Mouse (Mus musculus) neural tube, embryonic 15.5 days (tissue): ENCODE measurements at regions not wholly inside any gene's neighbourhood (a gene's known extent, or its start where the extent isn't known, plus 50 kb on each side); places are given as distances from the start of the nearest gene placed in this dataset.
"Not testable (repeated sequence)": the region's sequence is repeated elsewhere in the genome, so short reads cannot be mapped to it uniquely, and the experiment has no call there.

Experiments used
- ATAC-seq: fragments of 200-750 bp; cut with Nextera tagmentation; 2 replicates; pipeline ENCODE4 v1.8.0; 2017; ENCODE audit warnings: mild to moderate bottlenecking, moderate TSS enrichment, moderate library complexity; ENCODE audit not compliant: low FRiP score
- H3K27ac ChIP-seq: fragments of 300-500 bp; sonication (generic); replicated peaks from 2 replicates; pipeline ENCODE4 v1.5.1; 2015; ENCODE audit warnings: mild to moderate bottlenecking, inconsistent platforms
- H3K27me3 ChIP-seq: fragments of 300-500 bp; sonication (generic); replicated peaks from 2 replicates; pipeline ENCODE4 v1.6.1; 2015; ENCODE audit warnings: inconsistent platforms
- H3K36me3 ChIP-seq: fragments of 300-500 bp; sonication (generic); 2 replicates; pipeline ENCODE4 v1.6.1; 2015; ENCODE audit warnings: inconsistent platforms
- H3K4me1 ChIP-seq: fragments of 300-500 bp; sonication (generic); 2 replicates; pipeline ENCODE4 v1.6.1; 2015; ENCODE audit warnings: inconsistent platforms
- H3K4me2 ChIP-seq: fragments of 300-500 bp; sonication (generic); 2 replicates; pipeline ENCODE4 v1.6.1; 2015; ENCODE audit warnings: inconsistent platforms, mild to moderate bottlenecking, moderate library complexity
- H3K4me3 ChIP-seq: fragments of 300-500 bp; sonication (generic); replicated peaks from 2 replicates; pipeline ENCODE4 v1.5.1; 2015; ENCODE audit warnings: mild to moderate bottlenecking, inconsistent platforms
- H3K9ac ChIP-seq: fragments of 300-500 bp; sonication (generic); replicated peaks from 2 replicates; pipeline ENCODE4 v1.6.1; 2015; ENCODE audit warnings: mild to moderate bottlenecking, inconsistent platforms
- H3K9me3 ChIP-seq: fragments of 300-500 bp; sonication (generic); replicated peaks from 2 replicates; pipeline ENCODE4 v1.6.1; 2016; ENCODE audit warnings: inconsistent platforms
- WGBS: fragments of 180-500 bp; shearing (Covaris S2); methylation state at CpG from one replicate; pipeline ENCODE4 v1.1.7; 2015; ENCODE audit warnings: mixed read lengths; 5-methylcytosine and 5-hydroxymethylcytosine counted together

DNA sequence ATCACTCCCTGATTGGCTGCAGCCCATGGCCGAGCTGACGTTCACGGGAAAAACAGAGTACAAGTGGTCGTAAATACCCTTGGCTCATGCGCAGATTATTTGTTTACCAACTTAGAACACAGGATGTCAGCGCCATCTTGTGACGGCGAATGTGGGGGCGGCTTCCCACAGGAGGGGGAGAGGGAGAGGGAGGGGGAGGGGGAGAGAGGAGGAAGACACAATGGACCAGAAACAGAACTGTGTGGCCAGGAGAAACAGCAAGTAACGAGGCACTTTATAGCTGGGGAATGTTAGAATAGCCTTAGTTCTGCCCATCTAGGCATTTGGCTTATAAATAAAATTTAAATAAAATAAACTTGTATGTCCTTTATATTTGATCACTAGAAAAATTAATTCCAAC, 240.7 kb upstream of the Podxl start:
- H3K4me3 ChIP-seq, ATAC-seq, H3K36me3 ChIP-seq, H3K27me3 ChIP-seq, H3K9ac ChIP-seq, H3K4me2 ChIP-seq, H3K9me3 ChIP-seq, H3K27ac ChIP-seq: not testable (repeated sequence)
- H3K4me1 ChIP-seq = peaks cover 12% of the 10 kb centered on the region
- WGBS = 84% methylated on average over 5 of the region's 10 CpGs

- not testable (repeated sequence) for H3K9me3 ChIP-seq, H3K27ac ChIP-seq, H3K27me3 ChIP-seq, H3K4me3 ChIP-seq, H3K36me3 ChIP-seq, ATAC-seq, H3K4me2 ChIP-seq, H3K9ac ChIP-seq
- peaks cover 11% of the 10 kb centered on the region for H3K4me1 ChIP-seq
- 72% methylated on average over 12 of the region's 24 CpGs for WGBS
Observed at GRCm38 (mm10) chr6:31803222-31803621, 239.4 kb upstream of the Podxl start.

DNA sequence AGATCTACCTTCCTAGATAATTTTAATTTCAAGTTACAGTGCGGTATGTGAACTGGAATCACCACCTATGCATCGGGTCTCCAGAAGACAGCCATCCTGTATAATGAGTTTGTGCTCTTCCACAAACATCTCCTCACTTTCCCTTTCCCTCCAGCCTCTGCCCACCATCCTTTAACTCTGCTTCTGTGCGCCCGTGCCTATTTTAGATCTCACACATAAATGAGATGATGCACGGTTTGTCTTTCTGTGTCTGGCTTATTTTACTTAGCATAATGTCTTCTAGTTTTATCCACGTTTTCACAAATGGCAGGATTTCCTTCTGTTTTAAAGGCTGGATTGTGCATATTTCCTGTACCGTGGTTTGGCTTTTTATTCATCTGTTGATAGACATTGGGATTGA, 227.8 kb upstream of the Podxl start:
- no peak overlapping the region for H3K9ac ChIP-seq
- no peak overlapping the region for H3K4me2 ChIP-seq
- H3K36me3 ChIP-seq = no peaks in the 10 kb centered on the region
- ATAC-seq = no peak
- H3K27ac ChIP-seq = no peak overlapping the region
- no peaks in the 10 kb centered on the region for H3K4me1 ChIP-seq
- 89% methylated on average over 7 of the region's 7 CpGs for WGBS
- no peak overlapping the region for H3K4me3 ChIP-seq
- no peaks in the 10 kb centered on the region for H3K27me3 ChIP-seq
- H3K9me3 ChIP-seq = no peaks in the 10 kb centered on the region

GRCm38 (mm10) chr6:31790906-31791305, 227.1 kb upstream of the Podxl start:
- H3K36me3 ChIP-seq = no peaks in the 10 kb centered on the region
- 58% methylated on average over 2 of the region's 2 CpGs for WGBS
- no peak overlapping the region for H3K4me3 ChIP-seq
- no peaks in the 10 kb centered on the region for H3K4me1 ChIP-seq
- H3K9ac ChIP-seq = no peak overlapping the region
- ATAC-seq = no peak
- H3K9me3 ChIP-seq = no peaks in the 10 kb centered on the region
- H3K27me3 ChIP-seq = no peaks in the 10 kb centered on the region
- no peak overlapping the region for H3K27ac ChIP-seq
- no peak overlapping the region for H3K4me2 ChIP-seq

- Histone ChIP-seq H3K36me3 (no peaks in the 10 kb centered on the region), H3K27me3 (no peaks in the 10 kb centered on the region), H3K4me2 (no peak overlapping the region), H3K9me3 (no peaks in the 10 kb centered on the region; the same call in 1 of the 2 replicates), H3K4me3 (no peak overlapping the region), H3K27ac (no peak overlapping the region), H3K4me1 (no peaks in the 10 kb centered on the region), H3K9ac (no peak overlapping the region)
- no peak for ATAC-seq
- WGBS = 58% methylated on average over 3 of the region's 3 CpGs
Observed at GRCm38 (mm10) chr6:31776841-31777240, 213.1 kb upstream of the Podxl start.

DNA sequence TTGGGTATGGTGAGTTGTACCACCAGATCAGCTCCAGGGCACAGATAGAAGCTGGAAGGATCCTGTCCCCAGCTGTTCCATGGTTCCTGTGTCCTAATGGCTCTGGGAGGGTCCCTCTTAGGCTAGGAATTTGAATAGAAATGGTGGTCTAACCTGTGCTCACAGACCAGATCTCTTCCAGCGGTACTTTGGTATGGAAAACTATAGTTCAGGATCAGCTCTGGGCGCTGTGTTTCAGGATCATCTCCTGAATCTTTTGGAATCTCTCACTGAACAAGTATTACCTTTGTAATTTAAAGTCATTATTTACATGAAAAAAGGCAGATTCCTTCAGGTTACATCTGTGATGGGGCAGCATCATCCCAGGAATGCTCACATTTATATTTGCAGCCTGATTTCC, 208.1 kb upstream of the Podxl start:
- H3K36me3 ChIP-seq = no peaks in the 10 kb centered on the region
- H3K9me3 ChIP-seq = no peaks in the 10 kb centered on the region; the same call in 1 of the 2 replicates
- WGBS = 95% methylated on average over 2 of the region's 2 CpGs
- no peaks in the 10 kb centered on the region for H3K4me1 ChIP-seq
- no peak for ATAC-seq
- no peak overlapping the region for H3K27ac ChIP-seq
- H3K4me3 ChIP-seq = no peak overlapping the region
- H3K9ac ChIP-seq = no peak overlapping the region
- H3K4me2 ChIP-seq = no peak overlapping the region
- H3K27me3 ChIP-seq = no peaks in the 10 kb centered on the region

DNA sequence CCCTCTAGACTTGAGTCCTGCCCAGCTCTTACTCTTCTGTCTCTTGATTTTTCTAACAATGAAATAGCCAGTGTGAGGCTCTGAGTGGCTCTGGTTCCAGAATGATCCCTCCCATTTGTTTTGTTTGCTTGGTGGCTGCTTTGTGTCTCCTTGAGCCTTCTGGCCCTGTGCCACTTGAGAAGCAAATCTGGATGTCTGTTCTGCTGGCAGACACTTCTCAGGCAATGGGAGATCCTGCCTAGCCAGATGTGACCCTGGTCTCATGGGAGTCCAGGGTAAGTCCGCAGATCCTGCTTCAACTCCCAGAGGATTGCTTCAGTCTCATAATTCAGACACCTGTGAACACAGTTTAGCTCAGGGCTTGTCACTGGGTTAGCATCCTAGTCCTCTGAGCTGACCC, 181.8 kb upstream of the Podxl start:
- no peak overlapping the region for H3K27ac ChIP-seq
- H3K4me3 ChIP-seq = no peak overlapping the region
- 39% methylated on average over 1 of the region's 1 CpGs for WGBS
- no peaks in the 10 kb centered on the region for H3K9me3 ChIP-seq
- H3K27me3 ChIP-seq = no peaks in the 10 kb centered on the region
- no peak overlapping the region for H3K9ac ChIP-seq
- no peaks in the 10 kb centered on the region for H3K36me3 ChIP-seq
- H3K4me1 ChIP-seq = peaks cover 11% of the 10 kb centered on the region
- no peak for ATAC-seq
- H3K4me2 ChIP-seq = no peak overlapping the region

- 23% methylated on average over 4 of the region's 4 CpGs for WGBS
- H3K27me3 ChIP-seq = no peaks in the 10 kb centered on the region
- H3K27ac ChIP-seq = no peak overlapping the region
- H3K9ac ChIP-seq = no peak overlapping the region
- no peak for ATAC-seq
- no peak overlapping the region for H3K4me2 ChIP-seq
- no peaks in the 10 kb centered on the region for H3K36me3 ChIP-seq
- H3K4me3 ChIP-seq = no peak overlapping the region
- no peaks in the 10 kb centered on the region for H3K4me1 ChIP-seq
- no peaks in the 10 kb centered on the region for H3K9me3 ChIP-seq
Observed at GRCm38 (mm10) chr6:31731391-31731790, 167.6 kb upstream of the Podxl start.

DNA sequence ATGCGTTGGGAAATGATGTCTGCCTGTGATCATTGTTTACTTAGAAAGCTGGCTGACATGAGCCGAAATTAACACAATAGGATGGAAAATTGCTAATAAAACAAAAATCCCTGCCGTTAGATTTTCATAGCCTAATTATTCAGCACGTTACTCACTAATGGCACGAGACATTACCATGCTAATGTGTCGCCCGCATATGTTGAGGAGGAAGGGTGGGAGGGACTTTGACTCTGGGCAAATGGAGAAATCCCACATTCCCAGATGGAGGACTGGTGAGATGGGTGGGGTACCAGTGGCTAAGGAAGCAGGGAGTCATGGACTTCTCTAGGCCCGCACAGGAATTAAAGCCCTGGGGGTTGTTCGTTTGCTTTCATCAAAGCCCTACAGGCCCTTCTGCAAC, 155.8 kb upstream of the Podxl start:
- Histone ChIP-seq H3K27me3 (no peaks in the 10 kb centered on the region), H3K36me3 (no peaks in the 10 kb centered on the region), H3K27ac (0 out of 2 replicates have a peak overlapping the region, but pooled peaks have one; percentile 2), H3K4me1 (peaks cover 19% of the 10 kb centered on the region), H3K9ac (no peak overlapping the region), H3K9me3 (no peaks in the 10 kb centered on the region), H3K4me3 (no peak overlapping the region), H3K4me2 (no peak overlapping the region)
- WGBS = 25% methylated on average over 9 of the region's 9 CpGs
- no peak for ATAC-seq

DNA sequence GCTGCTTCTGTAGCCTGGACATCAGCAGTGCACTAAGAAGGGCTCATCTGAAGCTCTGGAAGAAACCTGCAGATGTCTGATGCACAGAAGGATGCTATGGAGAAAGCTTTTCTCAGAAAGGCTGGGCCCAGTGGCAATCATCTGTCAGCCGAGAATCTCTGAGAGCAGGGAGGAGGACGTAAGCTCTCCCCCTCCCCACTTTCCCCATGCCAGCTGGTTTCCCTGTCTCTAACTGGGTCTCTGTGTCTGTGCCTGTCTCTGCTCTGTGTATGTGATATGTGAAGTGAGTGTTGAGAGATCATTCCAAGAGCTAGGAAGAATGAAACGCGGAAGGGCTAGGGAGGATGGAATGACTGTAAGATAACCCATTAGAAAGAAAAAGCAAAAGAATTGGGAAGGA, 155.1 kb upstream of the Podxl start:
- Histone ChIP-seq H3K36me3 (no peaks in the 10 kb centered on the region), H3K9me3 (no peaks in the 10 kb centered on the region), H3K4me1 (peaks cover 19% of the 10 kb centered on the region), H3K9ac (no peak overlapping the region), H3K27me3 (no peaks in the 10 kb centered on the region), H3K4me3 (no peak overlapping the region), H3K27ac (peak overlapping the region; percentile 41; the same call in 1 of the 2 replicates), H3K4me2 (no peak overlapping the region)
- 57% methylated on average over 4 of the region's 4 CpGs for WGBS
- no peak for ATAC-seq

DNA sequence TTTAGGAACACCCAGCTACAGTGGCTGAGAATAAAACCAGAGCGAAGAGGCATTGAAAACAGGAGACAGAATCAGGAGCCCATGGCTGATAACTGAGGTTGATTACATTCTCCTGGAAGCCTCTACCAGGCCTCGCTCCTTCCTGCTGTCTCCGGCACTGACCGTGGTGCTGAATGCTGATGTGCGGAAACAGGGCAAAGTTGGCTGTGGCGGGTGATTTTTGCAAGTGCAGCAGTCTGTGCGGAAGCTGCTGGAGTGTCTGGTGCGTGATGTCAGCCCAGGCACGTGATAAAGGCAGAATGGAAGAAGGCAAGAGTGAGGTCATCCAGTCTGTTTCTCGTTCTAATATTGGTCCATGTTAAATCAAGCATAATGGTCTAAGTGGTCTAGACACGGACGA, 153.8 kb upstream of the Podxl start:
- WGBS = 20% methylated on average over 12 of the region's 12 CpGs
- Histone ChIP-seq H3K4me3 (no peak overlapping the region), H3K27ac (no peak overlapping the region; the same call in 1 of the 2 replicates), H3K4me1 (peaks cover 19% of the 10 kb centered on the region), H3K27me3 (no peaks in the 10 kb centered on the region), H3K36me3 (no peaks in the 10 kb centered on the region), H3K9me3 (no peaks in the 10 kb centered on the region), H3K4me2 (no peak overlapping the region), H3K9ac (no peak overlapping the region)
- peak; percentile 63 for ATAC-seq

- Histone ChIP-seq H3K9ac (no peak overlapping the region), H3K4me2 (no peak overlapping the region), H3K27ac (no peak overlapping the region), H3K4me1 (peaks cover 9% of the 10 kb centered on the region; the same call in 1 of the 2 replicates), H3K9me3 (no peaks in the 10 kb centered on the region), H3K27me3 (no peaks in the 10 kb centered on the region), H3K36me3 (no peaks in the 10 kb centered on the region), H3K4me3 (no peak overlapping the region)
- whole genome bisulfite sequencing = 63% methylated on average over 3 of the region's 3 CpGs
- no peak for ATAC-seq
Observed at GRCm38 (mm10) chr6:31707256-31707655, 143.5 kb upstream of the Podxl start.

DNA sequence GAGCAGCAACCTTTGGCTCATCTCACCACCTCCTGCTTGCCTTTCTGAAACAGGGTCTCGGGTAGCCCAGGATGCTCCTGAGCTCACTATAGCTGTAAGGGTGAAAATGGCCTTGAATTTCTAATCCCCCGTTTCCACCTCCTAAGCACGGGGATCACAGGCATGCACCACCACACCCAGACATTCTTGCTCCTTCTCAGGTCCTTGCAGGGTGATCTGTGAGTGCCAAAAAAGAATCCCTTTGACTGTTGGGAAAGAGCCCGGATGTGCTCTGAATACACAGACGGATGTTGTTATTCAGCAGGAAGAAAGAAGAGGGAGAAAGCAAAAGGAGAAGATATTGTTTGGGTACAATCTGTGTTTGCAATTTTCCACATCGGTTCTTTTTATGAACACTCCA, 140.4 kb upstream of the Podxl start:
- no peak overlapping the region for H3K4me2 ChIP-seq
- H3K9me3 ChIP-seq = no peaks in the 10 kb centered on the region
- H3K9ac ChIP-seq = no peak overlapping the region
- ATAC-seq = no peak
- H3K27me3 ChIP-seq = no peaks in the 10 kb centered on the region
- peaks cover 9% of the 10 kb centered on the region; the same call in 1 of the 2 replicates for H3K4me1 ChIP-seq
- WGBS = 57% methylated on average over 6 of the region's 6 CpGs
- H3K4me3 ChIP-seq = no peak overlapping the region
- peak overlapping the region; percentile 51; the same call in 1 of the 2 replicates for H3K27ac ChIP-seq
- no peaks in the 10 kb centered on the region for H3K36me3 ChIP-seq
